Mouse (Mus musculus) ES-E14 (cell line): ENCODE results near the gene Htr5b. TPM values are rescaled to one million over a fixed set of nuclear protein-coding genes. Genes with fewer than 3 reads are reported as not detected.

Source experiments
- DNase-seq: peaks from one replicate; pipeline ENCODE4 v3.0.0-alpha.2; 2013; ENCODE audit warnings: low read depth, low spot score
- H3K27ac ChIP-seq: 2 replicates; pipeline ENCODE4 v1.5.1; 2012; ENCODE audit warnings: low read depth, mild to moderate bottlenecking, low read length, moderate library complexity, mixed read lengths; ENCODE audit not compliant: poor library complexity, insufficient read depth, severe bottlenecking
- H3K36me3 ChIP-seq: 2 replicates; pipeline ENCODE4 v1.6.1; 2012; ENCODE audit warnings: mild to moderate bottlenecking, low read length, moderate library complexity, mixed read lengths; ENCODE audit not compliant: control insufficient read depth, poor library complexity, insufficient read depth, severe bottlenecking
- H3K4me1 ChIP-seq, 2 experiments: fragments of 150-350 bp in 1 of 2; sonication (generic) in 1 of 2; 2 replicates each; pipeline ENCODE4 v1.6.1; 2012; ENCODE audit warnings: low read length in 2 of 2, mild to moderate bottlenecking in 1 of 2, mixed read lengths in 1 of 2; ENCODE audit not compliant: control insufficient read depth in 2 of 2, insufficient read depth in 2 of 2, poor library complexity in 1 of 2
- H3K4me3 ChIP-seq, 2 experiments: fragments of 150-350 bp in 1 of 2; sonication (generic) in 1 of 2; 2 replicates each; pipeline ENCODE4 v1.5.1; 2012; ENCODE audit warnings: low read length in 2 of 2, low read depth in 1 of 2, mild to moderate bottlenecking in 1 of 2, mixed read lengths in 1 of 2; ENCODE audit not compliant: insufficient read depth in 1 of 2, poor library complexity in 1 of 2, severe bottlenecking in 1 of 2
- H3K9ac ChIP-seq: 2 replicates; pipeline ENCODE4 v1.6.1; 2012; ENCODE audit warnings: low read depth, mild to moderate bottlenecking, low read length, mixed read lengths; ENCODE audit not compliant: poor library complexity, insufficient read depth, severe bottlenecking
- H3K9me3 ChIP-seq: fragments of 150-350 bp; sonication (generic); 2 replicates; pipeline ENCODE4 v1.6.1; 2012; ENCODE audit warnings: low read depth, mild to moderate bottlenecking, low read length; ENCODE audit not compliant: control insufficient read depth, insufficient read depth
- CHD2 ChIP-seq: IDR thresholded peaks from 2 replicates; pipeline ENCODE4 v1.6.1; 2014; ENCODE audit warnings: mild to moderate bottlenecking, low read depth, low read length, inconsistent platforms
- HCFC1 ChIP-seq: IDR thresholded peaks from 2 replicates; pipeline ENCODE4 v1.6.1; 2012; ENCODE audit warnings: low read length, inconsistent platforms, borderline replicate concordance; ENCODE audit not compliant: insufficient read depth
- MAFK ChIP-seq: IDR thresholded peaks from 2 replicates; pipeline ENCODE4 v1.6.1; 2014; ENCODE audit warnings: mild to moderate bottlenecking, low read depth, low read length, inconsistent platforms; ENCODE audit not compliant: insufficient read depth
- ZC3H11A ChIP-seq: IDR thresholded peaks from 2 replicates; pipeline ENCODE4 v1.6.1; 2012; ENCODE audit warnings: low read depth, mild to moderate bottlenecking, inconsistent platforms, low read length, borderline replicate concordance
- ZNF384 ChIP-seq: IDR thresholded peaks from 2 replicates; pipeline ENCODE4 v1.6.1; 2012; ENCODE audit warnings: low read depth, low read length, inconsistent platforms
- in situ Hi-C, 2 experiments: fragments of 600-800 bp; cut with MboI; formaldehyde crosslinking; loops; one replicate each; pipeline ENCODE4 v1.15.1; 2025; ENCODE audit warnings: low sequenced_read_pairs in 2 of 2, inconsistent platforms in 1 of 2; ENCODE audit not compliant: unreplicated experiment in 2 of 2
- total RNA-seq: library from RNA; depleted of rRNA; stranded (reverse); fragments of 300-350 nt; gene quantifications from 2 replicates; pipeline ENCODE4 v1.2.3, GENCODE M21; 2012

The Htr5b gene
- total RNA-seq, 1 experiment, result 0.98 TPM

DNA sequence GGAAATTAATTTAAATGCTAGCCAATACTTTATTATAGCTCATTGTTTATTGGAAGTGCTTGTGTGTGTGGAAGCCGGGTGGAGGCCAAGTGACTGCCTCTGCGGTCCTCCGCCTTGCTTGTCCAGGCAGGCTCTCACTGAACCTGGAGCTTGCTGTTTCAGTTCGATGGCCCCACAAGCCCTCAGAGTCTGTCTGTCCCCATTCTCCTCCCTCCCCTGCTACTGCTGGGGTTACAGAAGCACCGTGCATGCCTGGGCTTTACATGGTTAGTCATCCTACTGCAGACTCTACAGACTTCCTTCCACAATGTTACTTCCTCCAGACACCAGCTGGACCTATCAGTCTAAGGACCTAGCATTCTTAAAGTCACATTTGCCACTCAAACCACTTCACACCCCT is 29.6 kb upstream of the Htr5b start:
- TF ChIP-seq CHD2 (no peak), ZC3H11A (no peak), MAFK (no peak), ZNF384 (no peak), HCFC1 (no peak)
- H3K4me3 ChIP-seq, result no peak overlapping the region
- no peaks in the 10 kb centered on the region for H3K4me1 ChIP-seq
- no peak overlapping the region for H3K9ac ChIP-seq
- in situ Hi-C loops, result no loop called here
- DNase-seq, result no peak
- no peak overlapping the region for H3K27ac ChIP-seq
- no peaks in the 10 kb centered on the region for H3K9me3 ChIP-seq
- H3K36me3 ChIP-seq, result peaks cover 73% of the 10 kb centered on the region

- Histone ChIP-seq H3K27ac (no peak overlapping the region), H3K9me3 (no peaks in the 10 kb centered on the region), H3K4me3 (no peak overlapping the region), H3K4me1 (no peaks in the 10 kb centered on the region), H3K36me3 (peaks cover 27% of the 10 kb centered on the region), H3K9ac (no peak overlapping the region)
- in situ Hi-C loops, result no loop called here
- TF ChIP-seq HCFC1 (no peak), ZC3H11A (no peak), MAFK (no peak), ZNF384 (no peak), CHD2 (no peak)
- DNase-seq, result no peak
These were observed 23.2 kb upstream of the Htr5b start for GRCm38 (mm10) chr1:121551457-121551835.

- in situ Hi-C loops, result no loop called here
- H3K36me3 ChIP-seq, result peaks cover 23% of the 10 kb centered on the region
- no peaks in the 10 kb centered on the region for H3K9me3 ChIP-seq
- no peak for DNase-seq
- TF ChIP-seq HCFC1 (no peak), ZC3H11A (no peak), CHD2 (no peak), MAFK (no peak), ZNF384 (no peak)
- H3K4me1 ChIP-seq, result no peaks in the 10 kb centered on the region
- no peak overlapping the region; the same call in 1 of the 2 replicates for H3K27ac ChIP-seq
- no peak overlapping the region for H3K9ac ChIP-seq
- H3K4me3 ChIP-seq, result no peak overlapping the region
These were observed 22.7 kb upstream of the Htr5b start for GRCm38 (mm10) chr1:121550801-121551456.

GRCm38 (mm10) chr1:121549456-121549855 is 21.2 kb upstream of the Htr5b start:
- Histone ChIP-seq H3K9ac (no peak overlapping the region), H3K36me3 (peaks cover 13% of the 10 kb centered on the region), H3K4me1 (no peaks in the 10 kb centered on the region), H3K9me3 (no peaks in the 10 kb centered on the region), H3K27ac (no peak overlapping the region), H3K4me3 (no peak overlapping the region)
- in situ Hi-C loops, result no loop called here
- DNase-seq, result no peak
- TF ChIP-seq MAFK, result no peak
- no peak for TF ChIP-seq ZNF384
- no peak for TF ChIP-seq ZC3H11A
- TF ChIP-seq CHD2, result no peak
- TF ChIP-seq HCFC1, result no peak
